Mouse (Mus musculus) skeletal muscle tissue, adult 2 months (tissue): Measurements from ENCODE around the gene Ccsap.

Experiments used
- DNase-seq: peaks from one replicate; pipeline ENCODE4 v3.0.0-alpha.2; 2012; ENCODE audit warnings: low read depth, low spot score

Ccsap gene

GRCm38 (mm10) chr8:123859648-123860259 lies at the start of gene Ccsap:
Gene Ccsap, minus strand, starts transcription at chr8:123860209.
- DNase-seq = no peak

DNA sequence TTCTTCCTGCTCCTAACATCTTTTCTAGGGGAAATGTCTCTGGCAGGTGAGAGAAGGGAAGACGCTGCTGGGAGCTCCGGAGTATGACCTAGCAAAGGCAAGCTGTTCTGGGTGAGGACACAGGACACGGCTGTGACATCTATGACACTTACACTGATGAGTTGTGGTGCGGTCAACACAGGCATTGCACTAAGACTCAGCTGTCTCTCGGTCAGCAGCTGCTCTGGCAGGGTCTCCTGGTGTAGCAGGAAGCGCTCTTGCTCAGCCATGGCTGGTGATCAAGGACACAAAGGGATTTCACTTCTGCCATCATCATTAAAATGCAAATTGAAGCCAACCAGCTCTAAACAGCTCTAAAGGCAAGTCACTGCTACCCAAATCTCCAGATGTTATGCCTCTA lies 47.6 kb upstream of the Ccsap start:
- no peak for DNase-seq

DNA sequence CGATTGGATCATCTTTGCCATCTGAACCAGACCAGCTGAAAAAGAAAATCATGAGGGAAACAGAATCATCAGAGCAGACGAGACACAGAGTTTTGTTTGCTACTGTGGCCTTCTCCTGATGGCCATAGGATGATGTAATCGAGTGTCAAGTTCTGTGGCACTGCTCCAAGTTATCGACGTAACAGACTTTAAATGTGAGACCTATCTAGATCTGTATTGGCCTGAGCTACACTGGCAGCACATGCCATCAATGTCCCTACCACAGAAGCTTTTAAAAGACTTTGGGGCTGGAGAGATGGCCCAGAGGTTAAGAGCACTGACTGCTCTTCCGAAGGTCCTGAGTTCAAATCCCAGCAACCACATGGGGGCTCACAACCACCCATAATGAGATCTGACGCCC lies 42.6 kb upstream of the Ccsap start:
- DNase-seq = peak; percentile 69

GRCm38 (mm10) chr8:123899366-123899765 lies 39.4 kb upstream of the Ccsap start:
- no peak for DNase-seq

DNA sequence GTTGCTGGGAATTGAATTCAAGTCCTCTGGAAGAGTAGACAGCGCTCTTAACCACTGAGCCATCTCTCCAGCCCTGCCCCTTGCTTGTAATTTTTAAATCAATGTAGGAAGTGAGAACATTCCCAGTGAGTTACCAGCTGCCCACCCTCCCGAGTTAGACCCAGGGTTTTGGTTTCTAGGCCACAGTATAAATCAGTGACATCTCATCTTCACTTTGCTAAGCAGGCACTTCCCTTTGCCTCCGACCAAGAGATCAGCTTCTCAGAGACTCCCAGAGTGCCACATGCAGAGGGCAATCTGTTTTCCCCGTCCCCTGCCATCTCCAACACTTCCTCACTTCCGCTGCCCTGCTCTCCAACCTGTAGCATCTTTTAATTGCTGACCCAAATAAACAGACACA lies 38.6 kb upstream of the Ccsap start:
- no peak for DNase-seq

DNA sequence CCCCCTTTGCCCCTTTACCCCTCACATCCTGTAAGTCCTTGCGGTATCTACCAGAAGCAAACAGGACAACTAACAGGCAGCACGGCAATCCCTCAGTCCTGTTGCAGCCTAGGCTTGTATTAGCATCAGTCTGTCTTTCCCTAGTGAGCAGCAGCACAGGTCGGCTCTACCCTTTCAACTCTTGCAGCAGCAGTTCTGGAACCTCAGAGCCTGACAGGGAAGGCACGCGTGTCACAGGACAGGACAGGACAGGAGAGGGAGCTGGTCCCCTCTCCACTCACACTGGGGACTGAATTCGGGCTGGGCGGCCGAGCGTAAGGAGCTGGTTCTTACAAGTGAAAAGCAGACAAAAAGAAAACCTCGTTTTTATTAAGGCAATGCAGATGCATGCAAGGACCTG lies 36.8 kb upstream of the Ccsap start:
- no peak for DNase-seq

DNA sequence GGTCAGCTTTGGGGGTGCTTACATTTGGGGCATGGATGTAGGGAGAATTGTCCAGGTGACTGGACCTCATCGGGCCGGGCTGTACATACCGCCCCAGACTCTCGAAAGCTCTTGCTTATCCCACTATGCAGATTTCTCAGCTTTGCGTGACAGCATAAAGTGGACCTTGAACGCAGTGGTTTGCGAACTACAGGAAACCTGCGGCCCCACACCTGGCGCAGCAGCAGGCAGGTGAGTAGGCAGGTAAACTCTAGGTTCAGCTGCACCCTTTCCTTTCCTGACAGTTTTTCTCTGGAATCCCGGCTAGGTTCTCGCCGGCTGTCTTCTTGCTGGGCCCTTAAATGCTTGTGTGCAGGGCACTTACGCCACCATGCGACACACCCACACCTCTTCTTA lies 36.4 kb upstream of the Ccsap start:
- no peak for DNase-seq

- peak; percentile 93 for DNase-seq
Measured at GRCm38 (mm10) chr8:123895680-123896365, 35.8 kb upstream of the Ccsap start.

GRCm38 (mm10) chr8:123895230-123895629 lies 35.2 kb upstream of the Ccsap start:
- peak; percentile 95 for DNase-seq

- peak; percentile 98 for DNase-seq
Measured at GRCm38 (mm10) chr8:123894502-123895097, 34.6 kb upstream of the Ccsap start, which contains the start of gene Acta1. Gene Acta1, minus strand, starts transcription at chr8:123894751.

DNA sequence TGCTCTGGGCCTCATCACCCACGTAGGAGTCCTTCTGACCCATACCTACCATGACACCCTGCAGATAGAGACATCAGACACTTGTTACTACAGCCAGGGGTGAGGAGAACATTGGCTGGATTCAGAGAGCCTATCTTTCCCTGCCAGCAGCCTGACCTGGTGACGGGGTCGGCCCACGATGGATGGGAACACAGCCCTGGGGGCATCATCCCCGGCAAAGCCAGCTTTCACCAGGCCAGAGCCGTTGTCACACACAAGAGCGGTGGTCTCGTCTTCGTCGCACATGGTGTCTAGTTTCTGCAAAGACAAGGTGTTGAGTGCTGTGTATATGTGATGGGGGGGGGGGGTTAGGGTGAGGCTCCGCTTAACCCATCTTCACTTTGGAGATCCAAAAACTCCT lies 33.4 kb upstream of the Ccsap start:
- DNase-seq = no peak

- DNase-seq = no peak
Measured at GRCm38 (mm10) chr8:123892586-123893155, 32.7 kb upstream of the Ccsap start.

- DNase-seq = peak; percentile 79
Measured at GRCm38 (mm10) chr8:123891883-123892585, 32.0 kb upstream of the Ccsap start.

- DNase-seq = no peak
Measured at GRCm38 (mm10) chr8:123891271-123891670, 31.3 kb upstream of the Ccsap start.

DNA sequence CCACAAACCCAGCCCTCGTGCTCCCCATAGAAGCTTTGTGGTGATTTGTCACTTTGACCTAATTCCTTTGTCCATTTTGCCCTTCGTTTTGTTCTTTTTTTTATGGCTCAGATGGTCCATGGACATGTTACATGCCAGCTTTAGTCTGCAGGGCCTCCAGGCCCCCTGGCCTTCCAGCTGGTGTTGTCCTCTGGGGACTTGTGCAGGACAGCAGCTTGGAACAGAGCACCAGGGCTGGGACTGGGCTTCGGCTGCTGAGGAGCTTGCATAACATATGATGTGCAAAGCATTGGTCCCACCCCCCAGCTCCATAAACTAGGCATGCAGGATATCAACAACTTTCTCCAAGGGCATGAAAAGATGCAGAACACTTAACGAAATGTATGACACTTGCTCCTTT lies 29.8 kb upstream of the Ccsap start:
- no peak for DNase-seq

- DNase-seq = no peak
Measured at GRCm38 (mm10) chr8:123887956-123888355, 27.9 kb upstream of the Ccsap start.

DNA sequence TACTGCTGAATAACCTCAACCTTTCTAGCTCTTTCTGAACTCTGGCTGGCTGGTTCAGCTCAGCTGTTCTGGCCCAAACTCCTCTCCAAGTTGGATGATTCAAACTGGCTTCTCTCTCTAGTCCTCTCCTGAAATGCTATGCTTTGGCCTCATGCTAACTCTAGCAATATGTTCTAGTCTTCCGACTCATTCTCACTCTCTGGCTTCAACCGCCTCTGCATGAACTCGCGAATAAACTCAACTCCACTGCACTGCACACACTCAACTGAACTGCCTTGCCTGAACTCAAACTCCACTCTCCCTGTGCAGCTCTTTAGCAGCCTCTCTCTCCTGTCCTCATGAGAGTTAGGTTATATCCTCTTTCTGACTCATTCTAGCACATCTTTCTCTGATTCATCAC lies 27.2 kb upstream of the Ccsap start:
- no peak for DNase-seq

GRCm38 (mm10) chr8:123884721-123885565 lies 24.9 kb upstream of the Ccsap start:
- peak; percentile 81 for DNase-seq

DNA sequence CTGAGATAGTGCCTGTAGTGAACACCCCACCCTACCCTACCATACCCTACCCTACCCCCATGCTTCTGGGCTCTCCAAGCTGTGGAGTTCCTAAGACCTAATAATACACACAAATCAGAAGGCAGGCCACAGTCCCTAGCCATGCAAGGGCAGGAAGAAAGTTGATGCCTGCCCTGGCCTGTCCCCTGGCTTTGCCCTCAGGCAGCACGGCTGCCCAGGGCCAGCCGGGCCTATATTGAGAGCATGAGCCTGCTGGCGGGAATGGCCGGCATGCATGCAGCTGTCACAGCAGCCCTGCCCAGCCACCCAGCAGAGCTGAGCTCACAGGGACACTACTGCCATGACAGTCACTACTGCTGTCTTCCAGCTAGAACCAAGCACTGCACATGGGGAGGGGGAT lies 23.1 kb upstream of the Ccsap start:
- DNase-seq = peak; percentile 96

- no peak for DNase-seq
Measured at GRCm38 (mm10) chr8:123882412-123882811, 22.4 kb upstream of the Ccsap start.

DNA sequence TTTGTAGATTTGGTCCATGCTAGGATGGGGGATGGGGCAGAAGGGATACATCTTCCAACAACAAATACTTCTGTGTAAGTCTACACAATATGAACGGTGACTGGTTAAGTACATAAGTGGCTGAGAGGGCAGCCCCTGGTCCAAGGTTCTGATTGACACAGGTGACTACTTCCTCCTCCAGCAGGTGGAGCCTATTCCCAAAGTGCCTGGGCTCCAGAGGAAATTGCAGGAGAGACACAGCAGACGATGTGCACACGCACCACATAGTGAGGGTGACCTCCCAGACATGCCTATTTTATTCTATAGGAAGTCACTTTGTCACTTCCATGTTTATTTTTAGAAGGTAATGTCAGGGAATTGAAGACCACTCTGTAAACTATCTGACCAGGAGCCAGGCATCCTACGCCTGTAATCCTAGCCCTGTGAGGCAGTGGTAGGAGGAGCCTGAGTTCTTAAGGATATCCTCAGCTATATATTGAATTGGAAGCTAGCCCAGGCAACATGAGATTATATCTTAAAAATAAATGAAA lies 20.9 kb upstream of the Ccsap start:
- DNase-seq = no peak
